Mouse (Mus musculus) intestine, postnatal 0 days (tissue): ENCODE data around the gene Osbp. TPM values are rescaled to one million over a fixed set of nuclear protein-coding genes. Genes with fewer than 3 reads are reported as not detected.
"Not testable (repeated sequence)": the region's sequence is repeated elsewhere in the genome, so short reads cannot be mapped to it uniquely, and the experiment has no call there.

Source experiments
- ATAC-seq: fragments of 200-750 bp; cut with Nextera tagmentation; 2 replicates; pipeline ENCODE4 v1.8.0; 2017; ENCODE audit warnings: mild to moderate bottlenecking, moderate TSS enrichment, moderate library complexity
- H3K27ac ChIP-seq: fragments of 300-500 bp; sonication (generic); 2 replicates; pipeline ENCODE4 v1.5.1; 2014; ENCODE audit warnings: mild to moderate bottlenecking, low read depth, low read length, moderate library complexity
- H3K27me3 ChIP-seq: fragments of 300-500 bp; sonication (generic); replicated peaks from 2 replicates; pipeline ENCODE4 v1.6.1; 2014; ENCODE audit warnings: low read length, mixed read lengths; ENCODE audit not compliant: control insufficient read depth, insufficient read depth
- H3K36me3 ChIP-seq: fragments of 300-500 bp; sonication (generic); 2 replicates; pipeline ENCODE4 v1.6.1; 2014; ENCODE audit warnings: mild to moderate bottlenecking, moderate library complexity; ENCODE audit not compliant: control insufficient read depth, insufficient read depth
- H3K4me1 ChIP-seq: fragments of 300-500 bp; sonication (generic); replicated peaks from 2 replicates; pipeline ENCODE4 v1.6.1; 2014; ENCODE audit warnings: antibody characterized with exemption, low read length, mixed read lengths; ENCODE audit not compliant: control insufficient read depth, insufficient read depth
- H3K4me2 ChIP-seq: fragments of 300-500 bp; sonication (generic); replicated peaks from 2 replicates; pipeline ENCODE4 v1.6.1; 2014; ENCODE audit warnings: low read depth, mild to moderate bottlenecking, moderate library complexity
- H3K4me3 ChIP-seq: fragments of 300-500 bp; sonication (generic); 2 replicates; pipeline ENCODE4 v1.5.1; 2014; ENCODE audit warnings: low read depth, low read length
- H3K9ac ChIP-seq: fragments of 300-500 bp; sonication (generic); 2 replicates; pipeline ENCODE4 v1.6.1; 2014; ENCODE audit warnings: mild to moderate bottlenecking, low read depth, low read length
- H3K9me3 ChIP-seq: fragments of 300-500 bp; sonication (generic); 2 replicates; pipeline ENCODE4 v1.6.1; 2016; ENCODE audit warnings: mixed run types; ENCODE audit not compliant: control insufficient read depth
- CTCF ChIP-seq: sonication (generic); IDR thresholded peaks from 2 replicates; pipeline ENCODE4 v1.5.1; 2016; ENCODE audit warnings: low read depth, mild to moderate bottlenecking, control low read depth, antibody characterized with exemption, moderate library complexity
- WGBS: fragments of 180-500 bp; shearing (Covaris S2); extraction: QIAGEN DNeasy Blood & Tissue Kit; methylation state at CpG from one replicate; pipeline ENCODE4 v1.1.7; 2014; 5-methylcytosine and 5-hydroxymethylcytosine counted together
- polyA plus RNA-seq: library from polyadenylated mRNA; unstranded; fragments of >200 nt; fragmentation: Nextera tagmentation; extraction: Ambion mirVana; gene quantifications from 2 replicates; pipeline ENCODE4 v1.2.1, GENCODE M21; 2015

Osbp gene
- 6.2 and 6.9 TPM in 2 replicates for polyA plus RNA-seq

- Histone ChIP-seq H3K9ac (peak within 1 kb of the TSS; percentile 97), H3K27me3 (no peaks in the 10 kb centered on the region), H3K4me3 (peak within 1 kb of the TSS; percentile 72), H3K9me3 (no peaks in the 10 kb centered on the region), H3K4me1 (0 out of 2 replicates have a peak, but pooled peaks cover 7% of the 10 kb centered on the region), H3K27ac (peak within 1 kb of the TSS; percentile 95), H3K4me2 (peak within 1 kb of the TSS; percentile 82), H3K36me3 (no peaks in the 10 kb centered on the region)
- TF ChIP-seq CTCF: no peak
- 0% methylated on average over 52 of the region's 59 CpGs for WGBS
- peak; percentile 97 for ATAC-seq
Observed at GRCm38 (mm10) chr19:11965023-11965942, at the start of gene Osbp. Osbp (plus strand) TSS chr19:11965941.

DNA sequence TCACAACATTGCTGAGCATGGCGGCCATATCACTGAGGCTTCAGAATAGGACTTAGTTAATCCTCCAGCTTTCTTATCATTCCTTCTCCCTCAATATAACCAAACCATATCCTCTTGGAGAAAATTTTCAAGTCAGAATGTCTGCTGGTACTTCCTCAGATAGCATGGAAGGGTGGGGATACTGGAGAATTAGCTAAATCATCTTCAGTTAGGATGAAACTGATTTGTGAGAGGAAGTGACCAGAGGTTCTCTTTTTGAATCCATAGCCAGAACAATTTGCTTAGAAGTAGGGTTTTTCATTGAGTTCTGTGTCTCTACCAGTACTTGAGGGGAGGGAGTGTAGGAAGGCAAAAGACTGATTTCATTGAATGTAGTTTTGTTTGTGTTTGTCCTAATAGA is 43.7 kb upstream of the Osbp start:
- no peaks in the 10 kb centered on the region for H3K4me1 ChIP-seq
- TF ChIP-seq CTCF: no peak
- no peak overlapping the region for H3K4me2 ChIP-seq
- H3K27me3 ChIP-seq: no peaks in the 10 kb centered on the region
- no peak overlapping the region for H3K9ac ChIP-seq
- H3K4me3 ChIP-seq: no peak overlapping the region
- no peak overlapping the region for H3K27ac ChIP-seq
- 87% methylated on average over 1 of the region's 1 CpGs for WGBS
- peaks cover 56% of the 10 kb centered on the region for H3K36me3 ChIP-seq
- ATAC-seq: no peak
- H3K9me3 ChIP-seq: no peaks in the 10 kb centered on the region

GRCm38 (mm10) chr19:11922515-11922914 is 43.2 kb upstream of the Osbp start:
- H3K4me3 ChIP-seq, H3K27ac ChIP-seq, H3K27me3 ChIP-seq, ATAC-seq, H3K9ac ChIP-seq, H3K4me2 ChIP-seq, H3K4me1 ChIP-seq, H3K9me3 ChIP-seq: not testable (repeated sequence)
- peaks cover 60% of the 10 kb centered on the region for H3K36me3 ChIP-seq
- 98% methylated on average over 2 of the region's 2 CpGs for WGBS

GRCm38 (mm10) chr19:11926380-11926779 is 39.4 kb upstream of the Osbp start:
- Histone ChIP-seq H3K4me3 (no peak overlapping the region), H3K36me3 (peaks cover 68% of the 10 kb centered on the region), H3K4me1 (no peaks in the 10 kb centered on the region), H3K9ac (no peak overlapping the region), H3K27ac (no peak overlapping the region), H3K4me2 (no peak overlapping the region), H3K27me3 (no peaks in the 10 kb centered on the region), H3K9me3 (no peaks in the 10 kb centered on the region)
- ATAC-seq: no peak
- no peak for TF ChIP-seq CTCF
- 92% methylated on average over 2 of the region's 2 CpGs for WGBS

DNA sequence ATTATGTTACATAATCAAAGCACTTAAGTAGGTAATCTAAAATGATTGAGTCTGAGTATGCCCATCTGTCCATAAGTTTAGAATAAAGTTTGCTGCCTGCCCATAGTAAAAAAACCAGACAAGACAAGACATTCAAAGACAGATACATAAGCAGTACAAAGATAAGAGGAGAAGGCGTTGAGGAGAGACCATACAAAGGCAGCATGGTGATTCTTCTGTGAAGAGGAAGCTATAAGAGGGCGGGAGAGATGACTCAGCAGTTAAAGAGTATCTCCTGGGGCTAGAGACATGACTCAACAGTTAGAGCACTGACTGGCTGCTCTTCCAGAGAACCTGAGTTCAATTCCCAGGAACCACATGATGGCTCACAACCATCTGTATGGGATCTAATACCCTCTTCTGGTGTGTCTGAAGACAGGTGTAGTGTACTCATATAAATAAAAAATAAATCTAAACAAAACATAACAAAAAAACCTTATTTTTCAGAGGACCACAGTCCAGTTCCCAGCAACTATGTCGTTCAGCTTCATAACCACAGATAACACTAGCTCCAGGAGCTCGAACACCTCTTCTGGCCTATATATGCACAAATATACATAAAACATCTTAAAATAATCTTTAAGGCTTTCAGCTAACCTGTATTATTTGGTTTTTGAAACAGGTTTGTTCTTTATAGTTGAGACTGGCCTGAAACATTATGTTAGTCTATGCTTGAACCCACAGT is 37.6 kb upstream of the Osbp start:
- no peak for ATAC-seq
- no peaks in the 10 kb centered on the region for H3K9me3 ChIP-seq
- H3K4me3 ChIP-seq: no peak overlapping the region
- H3K4me2 ChIP-seq: no peak overlapping the region
- no peak overlapping the region for H3K9ac ChIP-seq
- no peak for TF ChIP-seq CTCF
- peaks cover 68% of the 10 kb centered on the region for H3K36me3 ChIP-seq
- WGBS: 82% methylated on average over 4 of the region's 4 CpGs
- no peaks in the 10 kb centered on the region for H3K4me1 ChIP-seq
- H3K27me3 ChIP-seq: no peaks in the 10 kb centered on the region
- no peak overlapping the region for H3K27ac ChIP-seq

GRCm38 (mm10) chr19:11946460-11946859 is 19.3 kb upstream of the Osbp start:
- not testable (repeated sequence) for H3K9me3 ChIP-seq, H3K4me3 ChIP-seq, H3K4me2 ChIP-seq, H3K27ac ChIP-seq, H3K9ac ChIP-seq, H3K4me1 ChIP-seq, H3K27me3 ChIP-seq, ATAC-seq
- H3K36me3 ChIP-seq: peaks cover 32% of the 10 kb centered on the region
- 96% methylated on average over 8 of the region's 9 CpGs for whole genome bisulfite sequencing
